Mouse (Mus musculus) forebrain, embryonic 12.5 days (tissue): ENCODE measurements around the gene Fyb. TPM values are rescaled to one million over a fixed set of nuclear protein-coding genes. Genes with fewer than 3 reads are reported as not detected.

Experiments used
- ATAC-seq: fragments of 200-750 bp; cut with Nextera tagmentation; 2 replicates; pipeline ENCODE4 v1.8.0; 2017; ENCODE audit warnings: moderate TSS enrichment; ENCODE audit not compliant: low FRiP score
- H3K27ac ChIP-seq: fragments of 300-500 bp; sonication (generic); 2 replicates; pipeline ENCODE4 v1.5.1; 2016; ENCODE audit warnings: mild to moderate bottlenecking
- H3K27me3 ChIP-seq: fragments of 300-500 bp; sonication (generic); 2 replicates; pipeline ENCODE4 v1.6.1; 2016; ENCODE audit warnings: mild to moderate bottlenecking
- H3K36me3 ChIP-seq: fragments of 300-500 bp; sonication (generic); replicated peaks from 2 replicates; pipeline ENCODE4 v1.6.1; 2016; ENCODE audit warnings: mild to moderate bottlenecking
- H3K4me1 ChIP-seq: fragments of 300-500 bp; sonication (generic); 2 replicates; pipeline ENCODE4 v1.6.1; 2016
- H3K4me2 ChIP-seq: fragments of 300-500 bp; sonication (generic); 2 replicates; pipeline ENCODE4 v1.6.1; 2016; ENCODE audit warnings: mild to moderate bottlenecking, moderate library complexity
- H3K4me3 ChIP-seq: fragments of 300-500 bp; sonication (generic); replicated peaks from 2 replicates; pipeline ENCODE4 v1.5.1; 2016; ENCODE audit warnings: mild to moderate bottlenecking
- H3K9ac ChIP-seq: fragments of 300-500 bp; sonication (generic); 2 replicates; pipeline ENCODE4 v1.6.1; 2016; ENCODE audit warnings: mild to moderate bottlenecking
- H3K9me3 ChIP-seq: fragments of 300-500 bp; sonication (generic); 2 replicates; pipeline ENCODE4 v1.6.1; 2016
- WGBS: fragments of 180-500 bp; shearing (Covaris S2); methylation state at CpG from one replicate; pipeline ENCODE4 v1.1.7; 2016; 5-methylcytosine and 5-hydroxymethylcytosine counted together
- polyA plus RNA-seq: library from polyadenylated mRNA; unstranded; fragments of >200 nt; fragmentation: Nextera tagmentation; extraction: Ambion mirVana; gene quantifications from 2 replicates; pipeline ENCODE4 v1.2.1, GENCODE M21; 2016

Fyb gene
- 3.2 and 4.2 TPM in 2 replicates for polyA plus RNA-seq

- H3K27ac ChIP-seq, result no peak within 1 kb of the TSS
- H3K9ac ChIP-seq, result no peak within 1 kb of the TSS
- no peak within 1 kb of the TSS for H3K4me3 ChIP-seq
- H3K4me1 ChIP-seq, result no peaks in the 10 kb centered on the region
- H3K27me3 ChIP-seq, result no peaks in the 10 kb centered on the region
- no peak within 1 kb of the TSS for H3K4me2 ChIP-seq
- ATAC-seq, result no peak
- 84% methylated on average over 8 of the region's 8 CpGs for WGBS
- H3K9me3 ChIP-seq, result no peaks in the 10 kb centered on the region
- H3K36me3 ChIP-seq, result no peaks in the 10 kb centered on the region
These were observed at the start of gene Fyb for GRCm38 (mm10) chr15:6522653-6523167. Fyb (plus strand) TSS chr15:6522853.

GRCm38 (mm10) chr15:6483561-6483960 is 39.1 kb upstream of the Fyb start:
- no peak for ATAC-seq
- 88% methylated on average over 3 of the region's 3 CpGs for WGBS
- no peak overlapping the region for H3K4me2 ChIP-seq
- no peaks in the 10 kb centered on the region for H3K36me3 ChIP-seq
- no peak overlapping the region for H3K4me3 ChIP-seq
- no peaks in the 10 kb centered on the region for H3K27me3 ChIP-seq
- H3K9ac ChIP-seq, result no peak overlapping the region
- no peaks in the 10 kb centered on the region for H3K9me3 ChIP-seq
- no peak overlapping the region for H3K27ac ChIP-seq
- H3K4me1 ChIP-seq, result no peaks in the 10 kb centered on the region

GRCm38 (mm10) chr15:6492386-6492785 is 30.3 kb upstream of the Fyb start:
- 97% methylated on average over 2 of the region's 2 CpGs for WGBS
- H3K9me3 ChIP-seq, result no peaks in the 10 kb centered on the region
- ATAC-seq, result no peak
- no peak overlapping the region for H3K9ac ChIP-seq
- H3K4me3 ChIP-seq, result no peak overlapping the region
- H3K4me2 ChIP-seq, result no peak overlapping the region
- no peaks in the 10 kb centered on the region for H3K4me1 ChIP-seq
- no peaks in the 10 kb centered on the region for H3K36me3 ChIP-seq
- no peaks in the 10 kb centered on the region for H3K27me3 ChIP-seq
- H3K27ac ChIP-seq, result no peak overlapping the region

GRCm38 (mm10) chr15:6498396-6499070 is 24.1 kb upstream of the Fyb start:
- H3K27me3 ChIP-seq, result no peaks in the 10 kb centered on the region
- no peak for ATAC-seq
- H3K9ac ChIP-seq, result no peak overlapping the region
- H3K4me3 ChIP-seq, result no peak overlapping the region
- H3K27ac ChIP-seq, result no peak overlapping the region
- no peaks in the 10 kb centered on the region for H3K9me3 ChIP-seq
- H3K4me1 ChIP-seq, result no peaks in the 10 kb centered on the region
- H3K36me3 ChIP-seq, result no peaks in the 10 kb centered on the region
- H3K4me2 ChIP-seq, result no peak overlapping the region
- WGBS, result 55% methylated on average over 10 of the region's 10 CpGs

GRCm38 (mm10) chr15:6500787-6501186 is 21.9 kb upstream of the Fyb start:
- 81% methylated on average over 1 of the region's 1 CpGs for WGBS
- ATAC-seq, result no peak
- Histone ChIP-seq H3K4me3 (no peak overlapping the region), H3K9me3 (no peaks in the 10 kb centered on the region), H3K4me2 (no peak overlapping the region), H3K9ac (no peak overlapping the region), H3K27me3 (no peaks in the 10 kb centered on the region), H3K36me3 (no peaks in the 10 kb centered on the region), H3K27ac (no peak overlapping the region), H3K4me1 (no peaks in the 10 kb centered on the region)

- no peaks in the 10 kb centered on the region for H3K27me3 ChIP-seq
- H3K27ac ChIP-seq, result no peak overlapping the region
- no peaks in the 10 kb centered on the region for H3K36me3 ChIP-seq
- H3K9me3 ChIP-seq, result no peaks in the 10 kb centered on the region
- ATAC-seq, result no peak
- no peak overlapping the region for H3K4me2 ChIP-seq
- 96% methylated on average over 1 of the region's 1 CpGs for WGBS
- H3K4me1 ChIP-seq, result no peaks in the 10 kb centered on the region
- no peak overlapping the region for H3K4me3 ChIP-seq
- no peak overlapping the region for H3K9ac ChIP-seq
These were observed 5.1 kb upstream of the Fyb start for GRCm38 (mm10) chr15:6517525-6517924.

- Histone ChIP-seq H3K27me3 (no peaks in the 10 kb centered on the region), H3K4me1 (no peaks in the 10 kb centered on the region), H3K27ac (no peak overlapping the region), H3K4me2 (no peak overlapping the region), H3K36me3 (no peaks in the 10 kb centered on the region), H3K9me3 (no peaks in the 10 kb centered on the region), H3K4me3 (no peak overlapping the region), H3K9ac (no peak overlapping the region)
- no peak for ATAC-seq
- 89% methylated on average over 19 of the region's 19 CpGs for WGBS
These were observed 3.0 kb upstream of the Fyb start for GRCm38 (mm10) chr15:6519417-6520255.

GRCm38 (mm10) chr15:6520505-6521155 is 2.0 kb upstream of the Fyb start:
- Histone ChIP-seq H3K4me3 (no peak overlapping the region), H3K27me3 (no peaks in the 10 kb centered on the region), H3K9me3 (no peaks in the 10 kb centered on the region), H3K9ac (no peak overlapping the region), H3K4me1 (no peaks in the 10 kb centered on the region), H3K36me3 (no peaks in the 10 kb centered on the region), H3K27ac (no peak overlapping the region), H3K4me2 (no peak overlapping the region)
- WGBS, result 94% methylated on average over 10 of the region's 10 CpGs
- ATAC-seq, result no peak

GRCm38 (mm10) chr15:6524801-6525200 is 2.1 kb downstream of the Fyb start:
- Histone ChIP-seq H3K4me1 (no peaks in the 10 kb centered on the region), H3K9ac (no peak overlapping the region), H3K4me3 (no peak overlapping the region), H3K36me3 (no peaks in the 10 kb centered on the region), H3K4me2 (no peak overlapping the region), H3K27me3 (no peaks in the 10 kb centered on the region), H3K27ac (no peak overlapping the region), H3K9me3 (no peaks in the 10 kb centered on the region)
- no peak for ATAC-seq
- WGBS, result 87% methylated on average over 2 of the region's 2 CpGs

- H3K27ac ChIP-seq, result no peak overlapping the region
- H3K4me2 ChIP-seq, result no peak overlapping the region
- H3K9ac ChIP-seq, result no peak overlapping the region
- H3K27me3 ChIP-seq, result no peaks in the 10 kb centered on the region
- H3K4me3 ChIP-seq, result no peak overlapping the region
- WGBS, result 86% methylated on average over 3 of the region's 3 CpGs
- ATAC-seq, result no peak
- H3K9me3 ChIP-seq, result no peaks in the 10 kb centered on the region
- H3K4me1 ChIP-seq, result no peaks in the 10 kb centered on the region
- no peaks in the 10 kb centered on the region for H3K36me3 ChIP-seq
These were observed 2.7 kb downstream of the Fyb start for GRCm38 (mm10) chr15:6525386-6525785.

GRCm38 (mm10) chr15:6533858-6534343 is 11.2 kb downstream of the Fyb start:
- 91% methylated on average over 3 of the region's 3 CpGs for WGBS
- Histone ChIP-seq H3K4me3 (no peak overlapping the region), H3K27ac (no peak overlapping the region), H3K36me3 (no peaks in the 10 kb centered on the region), H3K27me3 (no peaks in the 10 kb centered on the region), H3K4me1 (no peaks in the 10 kb centered on the region), H3K4me2 (no peak overlapping the region), H3K9me3 (no peaks in the 10 kb centered on the region), H3K9ac (no peak overlapping the region)
- no peak for ATAC-seq

- Histone ChIP-seq H3K36me3 (no peaks in the 10 kb centered on the region), H3K4me1 (no peaks in the 10 kb centered on the region), H3K9ac (no peak overlapping the region), H3K4me3 (no peak overlapping the region), H3K27me3 (no peaks in the 10 kb centered on the region), H3K27ac (no peak overlapping the region), H3K4me2 (no peak overlapping the region), H3K9me3 (no peaks in the 10 kb centered on the region)
- ATAC-seq, result no peak
- 94% methylated on average over 8 of the region's 8 CpGs for WGBS
These were observed 11.9 kb downstream of the Fyb start for GRCm38 (mm10) chr15:6534592-6534991.
